Mouse (Mus musculus) adipocyte (in vitro differentiated cells): ENCODE measurements around the gene Ing1.
"Not testable (repeated sequence)": the region's sequence is repeated elsewhere in the genome, so short reads cannot be mapped to it uniquely, and the experiment has no call there.

ENCODE experiments used
- DNase-seq: peaks from one replicate; pipeline ENCODE4 v3.0.0-alpha.2; 2016; ENCODE audit warnings: low spot score

Ing1 gene

GRCm38 (mm10) chr8:11550281-11550948 is 5.0 kb upstream of the Ing1 start, which contains the start of gene Cars2:
Gene Cars2 (minus strand): TSS chr8:11550783.
- peak; percentile 91 for DNase-seq

GRCm38 (mm10) chr8:11551497-11551896 is 3.9 kb upstream of the Ing1 start:
- DNase-seq = not testable (repeated sequence)

- no peak for DNase-seq
Measured at GRCm38 (mm10) chr8:11552390-11552789, 3.0 kb upstream of the Ing1 start.

GRCm38 (mm10) chr8:11555720-11556591 is 585 bp downstream of the Ing1 start:
- DNase-seq = peak; percentile 99

GRCm38 (mm10) chr8:11556691-11557423 is 1.5 kb downstream of the Ing1 start:
- DNase-seq = peak; percentile 53

GRCm38 (mm10) chr8:11557424-11557767 is 2.0 kb downstream of the Ing1 start:
- no peak for DNase-seq

GRCm38 (mm10) chr8:11557768-11558629 is 2.6 kb downstream of the Ing1 start:
- DNase-seq = peak; percentile 97

- no peak for DNase-seq
Measured at GRCm38 (mm10) chr8:11559511-11559910, 4.1 kb downstream of the Ing1 start.

- no peak for DNase-seq
Measured at GRCm38 (mm10) chr8:11560220-11560619, 4.8 kb downstream of the Ing1 start.

GRCm38 (mm10) chr8:11564236-11564635 is 8.9 kb downstream of the Ing1 start:
- DNase-seq = no peak

- DNase-seq = no peak
Measured at GRCm38 (mm10) chr8:11564721-11565120, 9.3 kb downstream of the Ing1 start.

- not testable (repeated sequence) for DNase-seq
Measured at GRCm38 (mm10) chr8:11568193-11568592, 12.8 kb downstream of the Ing1 start.

GRCm38 (mm10) chr8:11569260-11570097 is 14.1 kb downstream of the Ing1 start:
- no peak for DNase-seq

GRCm38 (mm10) chr8:11570742-11571141 is 15.4 kb downstream of the Ing1 start:
- no peak for DNase-seq

- no peak for DNase-seq
Measured at GRCm38 (mm10) chr8:11571950-11572349, 16.6 kb downstream of the Ing1 start.

- DNase-seq = no peak
Measured at GRCm38 (mm10) chr8:11572428-11572827, 17.1 kb downstream of the Ing1 start.

GRCm38 (mm10) chr8:11574911-11575603 is 19.7 kb downstream of the Ing1 start:
- DNase-seq = no peak

- no peak for DNase-seq
Measured at GRCm38 (mm10) chr8:11575604-11576384, 20.4 kb downstream of the Ing1 start.
